20 mouse cellular contexts compared by ENCODE assay signal in genomic region chr3:36810528-36810927, GRCm38 (mm10).
"Had no signal": no experiment of that assay in that cellular context is flagged by ENCODE, and none has a peak within 500 bp of the region (broad histone marks: within the 10 kb centered on the region; RNA-seq: fewer than 3 reads in every experiment).

No protein-coding gene starts in this region.

- H3K27me3 ChIP-seq: limb, embryonic 12.5 days; limb, embryonic 15.5 days; midbrain, embryonic 12.5 days; midbrain, embryonic 15.5 days; stomach, embryonic 15.5 days had no signal

- DNase-seq: kidney, adult 18-20 months; kidney, postnatal 4 days; left cerebral cortex, postnatal 4 days; liver, postnatal 0 days; lung, embryonic 14.5 days; retina, postnatal 1 day; right cerebral cortex, postnatal 25 days; spleen, adult 18-20 months; thymus, postnatal 25 days had no signal

- H3K4me2 ChIP-seq: limb, embryonic 12.5 days; limb, embryonic 15.5 days; liver, embryonic 11.5 days; lung, embryonic 14.5 days; midbrain, embryonic 12.5 days; midbrain, embryonic 15.5 days; stomach, embryonic 15.5 days had no signal

- H3K9me3 ChIP-seq: limb, embryonic 12.5 days; limb, embryonic 15.5 days; midbrain, embryonic 12.5 days; midbrain, embryonic 15.5 days; stomach, embryonic 15.5 days had no signal

- ATAC-seq: hindbrain, postnatal 0 days; inflammation-experienced regulatory T-cells, adult 6 months; liver, postnatal 0 days; lung, postnatal 0 days; midbrain, embryonic 15.5 days had no signal

- H3K4me3 ChIP-seq: limb, embryonic 12.5 days; limb, embryonic 15.5 days; midbrain, embryonic 12.5 days; midbrain, embryonic 15.5 days; stomach, embryonic 15.5 days had no signal

- H3K9ac ChIP-seq: limb, embryonic 12.5 days; limb, embryonic 15.5 days; liver, embryonic 14.5 days; liver, postnatal 0 days; lung, embryonic 14.5 days; midbrain, embryonic 12.5 days; midbrain, embryonic 15.5 days; stomach, embryonic 15.5 days had no signal

- H3K27ac ChIP-seq: hindbrain, postnatal 0 days; limb, embryonic 12.5 days; limb, embryonic 15.5 days; liver, embryonic 14.5 days; macrophage; midbrain, embryonic 12.5 days; midbrain, embryonic 15.5 days; stomach, embryonic 15.5 days had no signal

- H3K36me3 ChIP-seq: limb, embryonic 12.5 days; limb, embryonic 15.5 days; midbrain, embryonic 12.5 days; midbrain, embryonic 15.5 days; stomach, embryonic 15.5 days had no signal

- H3K4me1 ChIP-seq: limb, embryonic 12.5 days; limb, embryonic 15.5 days; midbrain, embryonic 12.5 days; midbrain, embryonic 15.5 days; stomach, embryonic 15.5 days had no signal
